Mouse (Mus musculus): ENCODE measurements around the gene Kif26a.

DNA sequence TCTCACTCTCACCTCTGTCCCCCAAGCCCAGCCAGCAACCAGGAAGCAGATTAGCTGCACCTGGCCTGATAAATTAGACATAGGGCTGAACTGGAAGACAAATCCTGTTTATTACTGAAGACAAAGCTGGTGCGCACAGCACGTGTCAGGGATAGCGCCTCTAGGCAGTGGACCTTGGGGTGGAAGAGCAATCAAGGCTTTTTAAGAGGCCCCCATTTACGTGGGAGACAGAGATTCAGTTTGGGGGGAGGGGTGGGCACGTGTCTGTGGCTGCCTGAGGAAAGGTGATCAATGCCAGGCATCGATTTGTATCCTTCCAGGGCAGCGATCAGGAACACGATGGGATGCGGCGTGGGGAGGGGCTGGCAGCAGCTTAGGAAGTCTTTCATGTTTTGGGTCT lies 83.1 kb downstream of the Kif26a start:
- TF ChIP-seq CTCF (IDR thresholded peaks at IDR 0.05; ENCODE audit: low read depth) = no peak
- no peak for TF ChIP-seq EP300 (IDR thresholded peaks at IDR 0.05; ENCODE audit: low read depth)

Measured in liver, embryonic 14.5 days (tissue).